Mouse (Mus musculus) brown adipose tissue, adult 24 weeks (tissue): ENCODE measurements around the gene Isl2. TPM values are rescaled to one million over a fixed set of nuclear protein-coding genes. Genes with fewer than 3 reads are reported as not detected.

Experiments
- H3K27ac ChIP-seq: fragments of 200-500 bp; replicated peaks from 2 replicates; pipeline ENCODE4 v1.5.1; 2012; ENCODE audit warnings: low read depth, mild to moderate bottlenecking, low read length
- H3K4me1 ChIP-seq: fragments of 200-500 bp; 2 replicates; pipeline ENCODE4 v1.6.1; 2012; ENCODE audit warnings: low read length, mixed read lengths; ENCODE audit not compliant: control insufficient read depth, insufficient read depth, insufficient read length
- H3K4me3 ChIP-seq: fragments of 200-500 bp; 2 replicates; pipeline ENCODE4 v1.5.1; 2012; ENCODE audit warnings: low read depth, mild to moderate bottlenecking, low read length, moderate library complexity; ENCODE audit not compliant: insufficient read depth
- polyA plus RNA-seq: library from polyadenylated mRNA; stranded (reverse); fragments of >200 nt; gene quantifications from 2 replicates; pipeline ENCODE4 v1.2.4, GENCODE M21; 2012; ENCODE audit not compliant: missing spikeins, insufficient read depth, insufficient read length

The Isl2 gene
- polyA plus RNA-seq, 1 experiment, result not detected

- peak overlapping the region; percentile 22; the same call in 1 of the 2 replicates for H3K4me3 ChIP-seq
- H3K4me1 ChIP-seq, result peaks cover 15% of the 10 kb centered on the region
- H3K27ac ChIP-seq, result no peak overlapping the region
These were observed 4.2 kb downstream of the Isl2 start for GRCm38 (mm10) chr9:55542366-55543325.

DNA sequence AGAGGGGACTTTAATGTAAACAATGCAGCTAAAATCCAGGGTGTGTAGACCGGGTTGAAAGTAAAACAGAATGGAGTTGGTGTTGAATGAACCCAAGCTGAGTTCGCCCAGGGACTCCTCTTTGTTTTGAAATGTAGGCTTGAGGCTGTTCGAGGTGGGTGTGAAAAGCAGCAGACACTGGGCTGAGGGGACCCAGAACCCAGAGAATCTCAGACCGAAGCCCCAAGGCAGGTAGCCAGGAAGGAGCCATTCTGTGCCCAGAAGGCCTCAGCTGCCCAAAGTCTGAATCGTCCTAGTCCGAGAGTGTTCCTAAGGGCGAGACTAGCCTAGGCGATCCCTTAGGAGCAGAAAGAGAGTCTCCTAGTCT is 4.8 kb downstream of the Isl2 start:
- no peak overlapping the region for H3K4me3 ChIP-seq
- H3K27ac ChIP-seq, result no peak overlapping the region
- H3K4me1 ChIP-seq, result peaks cover 15% of the 10 kb centered on the region

GRCm38 (mm10) chr9:55543703-55544401 is 5.4 kb downstream of the Isl2 start:
- Histone ChIP-seq H3K4me3 (peak overlapping the region; percentile 23), H3K4me1 (peaks cover 15% of the 10 kb centered on the region), H3K27ac (no peak overlapping the region)

DNA sequence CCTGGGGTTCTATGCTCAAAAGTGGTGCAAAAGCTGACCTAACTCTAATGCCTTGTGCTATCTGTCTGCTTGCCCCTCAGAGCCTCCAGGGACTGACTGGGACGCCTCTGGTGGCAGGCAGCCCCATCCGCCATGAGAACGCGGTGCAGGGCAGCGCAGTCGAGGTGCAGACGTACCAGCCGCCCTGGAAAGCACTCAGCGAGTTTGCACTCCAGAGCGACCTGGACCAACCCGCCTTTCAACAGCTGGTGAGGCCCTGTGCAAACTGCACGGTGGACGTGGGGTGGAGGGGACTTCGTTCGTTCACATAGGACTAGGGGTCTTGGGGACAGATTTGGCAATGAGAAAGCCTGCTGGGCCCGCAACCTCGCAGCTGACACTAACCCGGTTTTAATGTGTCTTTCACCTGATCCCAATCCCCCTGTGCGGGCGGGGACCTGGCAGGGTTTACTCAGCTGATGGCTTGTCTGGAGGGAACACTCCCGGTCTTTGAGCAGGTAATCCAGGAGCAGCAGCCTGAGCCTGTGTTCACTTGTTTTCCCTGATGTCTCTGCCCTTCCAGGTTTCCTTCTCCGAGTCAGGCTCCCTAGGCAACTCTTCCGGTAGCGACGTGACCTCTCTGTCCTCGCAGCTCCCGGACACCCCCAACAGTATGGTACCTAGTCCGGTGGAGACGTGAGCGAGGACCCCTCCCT is 6.5 kb downstream of the Isl2 start:
- peaks cover 15% of the 10 kb centered on the region for H3K4me1 ChIP-seq
- no peak overlapping the region for H3K4me3 ChIP-seq
- no peak overlapping the region for H3K27ac ChIP-seq

DNA sequence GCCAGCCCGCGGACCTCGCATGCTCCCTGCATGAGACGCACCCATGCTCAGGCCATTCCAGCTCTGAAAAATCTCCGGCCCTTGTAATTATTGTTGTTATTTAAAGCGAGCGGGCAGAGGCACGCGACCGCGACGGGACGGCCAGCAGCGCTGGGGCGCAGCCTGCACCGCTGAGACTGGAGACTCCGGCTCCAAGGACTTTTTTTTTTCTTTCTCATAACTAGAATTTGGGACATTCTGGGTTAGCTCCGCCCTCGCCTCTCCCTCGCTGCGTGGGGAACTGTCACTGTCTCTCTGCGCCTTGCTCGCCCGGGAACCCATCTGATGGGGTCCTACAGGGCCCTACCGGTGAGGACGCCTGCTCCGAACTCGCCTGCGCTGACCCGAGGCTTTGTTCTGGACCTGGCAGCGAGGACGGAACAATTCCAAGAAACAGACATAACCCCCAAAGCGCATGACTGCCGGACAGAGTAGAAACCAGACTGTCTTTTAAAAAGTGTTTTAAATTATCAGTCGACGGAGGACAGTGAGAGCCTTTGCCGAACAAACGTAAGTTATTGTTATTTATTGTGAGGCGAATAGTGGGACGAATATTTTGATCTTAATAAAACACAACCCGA is 7.2 kb downstream of the Isl2 start:
- Histone ChIP-seq H3K27ac (no peak overlapping the region), H3K4me1 (peaks cover 15% of the 10 kb centered on the region), H3K4me3 (peak overlapping the region; percentile 36; the same call in 1 of the 2 replicates)

DNA sequence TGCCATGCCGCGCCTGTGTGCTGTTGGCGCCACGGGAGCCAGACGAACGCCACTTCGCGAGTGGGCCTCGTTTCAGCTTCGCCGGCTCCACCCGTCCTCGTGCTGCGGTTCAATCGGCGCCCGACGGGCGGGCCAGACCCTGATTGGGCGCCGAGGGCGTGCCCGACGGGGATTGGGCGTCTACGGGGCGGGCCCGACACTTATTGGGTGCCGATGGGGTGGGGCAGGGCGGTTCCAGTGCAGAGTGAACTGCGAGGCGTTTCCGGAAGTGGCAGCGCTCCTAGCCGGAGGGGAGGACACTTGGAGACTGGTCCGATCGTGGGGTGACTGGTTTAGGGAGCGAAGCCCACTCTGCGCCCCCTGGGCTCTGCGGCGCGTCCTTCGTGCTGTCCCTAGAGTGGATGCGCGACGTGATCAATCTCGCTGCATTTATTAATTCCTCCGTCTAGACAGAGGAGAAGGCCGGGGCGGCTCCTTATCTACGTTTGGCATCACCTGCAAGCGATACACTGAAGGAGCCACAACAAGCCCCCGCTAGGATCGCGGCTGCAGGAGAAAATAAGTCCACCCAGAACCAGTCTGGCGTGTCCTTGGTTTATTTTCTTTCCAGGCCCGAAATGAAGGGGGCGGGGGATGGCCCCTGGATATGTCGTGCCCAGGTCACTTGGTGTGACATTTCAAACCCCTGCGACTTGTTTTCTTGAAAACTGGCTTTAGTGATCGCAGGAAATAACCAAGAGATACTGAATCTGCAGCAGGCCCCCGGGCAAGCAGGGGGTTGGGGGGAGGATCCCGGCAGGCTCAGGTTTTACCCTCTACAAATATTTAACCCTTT is 7.9 kb downstream of the Isl2 start:
- peak overlapping the region; percentile 36 for H3K4me3 ChIP-seq
- no peak overlapping the region for H3K27ac ChIP-seq
- H3K4me1 ChIP-seq, result peaks cover 11% of the 10 kb centered on the region

GRCm38 (mm10) chr9:55548871-55549270 is 10.4 kb downstream of the Isl2 start:
- Histone ChIP-seq H3K4me1 (peaks cover 11% of the 10 kb centered on the region), H3K27ac (no peak overlapping the region), H3K4me3 (no peak overlapping the region)

DNA sequence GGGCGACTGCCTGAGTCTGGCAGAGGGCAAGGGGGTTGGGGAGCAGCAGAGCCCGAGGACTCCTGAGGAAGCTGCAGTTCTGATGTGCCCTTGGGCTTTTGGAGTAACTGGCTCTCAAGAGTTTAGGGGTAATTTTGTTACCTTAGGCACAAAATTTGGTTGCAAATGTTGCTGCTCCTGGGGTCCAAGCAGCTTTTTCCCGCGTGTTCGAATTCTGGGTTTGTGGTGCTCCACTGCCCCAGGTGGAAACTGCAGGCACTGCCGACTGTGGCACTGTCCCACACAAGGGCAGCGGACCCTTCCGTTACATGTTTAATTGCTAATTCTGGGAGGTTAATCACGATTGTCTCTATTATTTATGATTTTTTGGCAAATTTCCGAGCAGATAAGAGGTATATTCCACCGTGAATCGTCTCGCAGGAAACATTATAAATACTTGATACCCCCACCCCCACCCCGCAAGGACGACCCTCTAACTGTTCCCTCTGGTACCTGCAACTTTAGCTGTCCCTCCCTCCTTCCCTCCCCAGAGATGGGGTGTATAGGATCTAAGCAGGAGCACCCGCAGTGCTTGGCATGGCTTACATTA is 10.9 kb downstream of the Isl2 start:
- no peak overlapping the region for H3K27ac ChIP-seq
- no peak overlapping the region for H3K4me3 ChIP-seq
- H3K4me1 ChIP-seq, result peaks cover 6% of the 10 kb centered on the region; the same call in 1 of the 2 replicates

DNA sequence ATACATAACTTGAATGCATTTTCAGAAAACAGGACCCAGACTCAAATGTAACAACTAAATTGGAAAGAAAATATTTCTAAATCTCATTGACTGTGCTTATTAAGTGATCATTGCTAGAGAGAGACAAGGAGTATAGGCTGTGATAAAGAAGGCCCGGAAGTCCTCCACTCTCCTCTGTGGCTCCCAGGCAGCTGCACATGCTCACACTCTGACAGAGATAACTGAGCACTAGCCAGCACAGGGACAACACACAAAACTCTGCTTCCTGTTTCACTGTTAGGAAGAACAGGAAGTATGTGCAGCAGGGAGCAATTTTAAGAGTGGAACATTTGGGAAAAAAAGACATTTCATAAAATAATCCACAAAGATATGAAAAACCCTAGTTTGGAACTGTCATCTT is 16.5 kb downstream of the Isl2 start:
- no peak overlapping the region for H3K27ac ChIP-seq
- no peaks in the 10 kb centered on the region for H3K4me1 ChIP-seq
- no peak overlapping the region for H3K4me3 ChIP-seq

GRCm38 (mm10) chr9:55560960-55561359 is 22.5 kb downstream of the Isl2 start:
- no peak overlapping the region for H3K27ac ChIP-seq
- no peak overlapping the region for H3K4me3 ChIP-seq
- no peaks in the 10 kb centered on the region for H3K4me1 ChIP-seq

DNA sequence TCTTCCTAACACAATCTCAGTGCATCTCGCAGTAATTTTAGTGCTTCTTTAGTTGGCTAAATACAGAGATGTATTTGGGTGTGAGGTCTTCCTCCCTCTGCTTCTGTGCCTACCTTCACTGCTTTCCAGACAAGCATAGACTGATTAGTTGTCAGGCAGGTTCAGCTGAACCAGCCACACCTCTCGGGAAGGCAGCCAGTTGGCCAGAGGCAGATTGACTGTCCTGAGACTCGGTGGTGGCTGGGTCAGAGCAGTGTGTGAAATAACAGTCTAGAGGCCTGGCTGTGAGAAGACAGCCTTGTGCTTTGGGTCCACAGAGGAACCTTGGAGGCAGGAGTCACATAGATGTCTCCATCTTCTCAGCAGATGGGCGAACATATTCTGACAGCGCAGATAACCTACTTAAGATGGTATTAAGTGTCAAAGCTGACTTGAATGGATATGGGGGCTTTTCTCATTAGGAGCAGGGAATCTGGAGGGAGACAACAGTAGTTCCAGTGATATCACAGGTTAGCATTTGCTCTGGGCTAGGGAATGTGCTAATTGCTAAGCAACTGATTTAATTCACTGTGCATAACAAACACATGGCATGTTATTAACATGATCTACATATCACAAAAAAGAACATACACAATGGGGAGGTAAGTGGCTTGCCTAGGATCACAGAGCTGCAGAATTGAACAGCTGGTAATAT is 30.1 kb downstream of the Isl2 start:
- H3K4me3 ChIP-seq, result no peak overlapping the region

GRCm38 (mm10) chr9:55571071-55571470 is 32.6 kb downstream of the Isl2 start:
- H3K4me3 ChIP-seq, result no peak overlapping the region
- no peaks in the 10 kb centered on the region for H3K4me1 ChIP-seq
- no peak overlapping the region for H3K27ac ChIP-seq

More for the DNA sequence above, 30.1 kb downstream of the Isl2 start:
- H3K4me1 ChIP-seq, result no peaks in the 10 kb centered on the region
- H3K27ac ChIP-seq, result no peak overlapping the region

- no peak overlapping the region for H3K27ac ChIP-seq
- H3K4me3 ChIP-seq, result no peak overlapping the region
- no peaks in the 10 kb centered on the region for H3K4me1 ChIP-seq
These were observed 38.1 kb downstream of the Isl2 start for GRCm38 (mm10) chr9:55576571-55576970.
